Mouse (Mus musculus): ENCODE data around the gene Ptprd. TPM values are rescaled to one million over a fixed set of nuclear protein-coding genes. Genes with fewer than 3 reads are reported as not detected.
A peak's percentile ranks its signal among the peaks of the same experiment; 100 is the strongest.

Gene Ptprd
- polyA plus RNA-seq, 1 experiment from 2014 or later = 37.2 TPM

DNA sequence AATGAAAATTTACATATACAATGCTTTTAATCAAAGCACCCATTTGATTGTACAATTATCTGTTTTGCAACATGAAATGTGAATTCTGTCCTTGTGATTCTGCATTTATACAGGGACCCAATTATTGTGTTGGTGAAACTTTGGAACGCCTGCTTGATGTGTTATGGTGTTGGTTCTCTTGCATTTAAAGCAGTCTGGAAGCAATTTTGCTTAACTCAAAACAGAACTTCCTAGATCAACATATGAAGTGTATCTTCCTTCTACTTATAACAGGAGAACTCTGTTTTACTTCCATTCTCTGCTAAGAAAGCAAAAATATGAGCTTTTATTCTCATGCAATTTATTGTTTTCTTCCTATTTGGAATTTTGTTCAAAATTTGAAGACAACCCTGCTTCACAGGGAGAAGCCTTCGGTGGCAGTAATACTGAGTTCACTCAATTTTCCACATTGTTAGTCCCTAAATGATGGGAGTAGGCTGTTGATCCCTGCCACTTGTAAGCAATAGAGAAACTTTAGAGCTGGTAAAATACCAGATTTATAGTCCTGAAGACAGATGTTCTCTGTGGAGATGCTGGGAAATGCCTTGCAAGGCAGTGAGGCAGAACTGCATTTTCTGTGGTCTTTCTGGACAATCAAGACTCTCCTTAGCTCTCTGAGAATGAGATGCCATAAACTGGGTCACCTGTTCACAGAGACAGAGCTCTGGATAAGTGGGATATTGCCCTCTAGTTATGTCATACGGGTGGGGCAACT, 1234.5 kb downstream of the Ptprd start:
- peak overlapping the region; percentile 33; the same call in 1 of the 2 replicates for H3K27ac ChIP-seq
- H3K9me3 ChIP-seq = no peaks in the 10 kb centered on the region
- no peaks in the 10 kb centered on the region for H3K36me3 ChIP-seq
- no peak for ATAC-seq (ENCODE audit: insufficient number of reproducible peaks, insufficient read depth, low FRiP score, low TSS enrichment, low read depth)
- H3K9ac ChIP-seq = no peak overlapping the region
- peaks cover 9% of the 10 kb centered on the region for H3K4me1 ChIP-seq
- no peak overlapping the region for H3K4me3 ChIP-seq
- WGBS = 30% methylated on average over 3 of the region's 3 CpGs
- no peaks in the 10 kb centered on the region for H3K27me3 ChIP-seq
- no peak overlapping the region for H3K4me2 ChIP-seq

DNA sequence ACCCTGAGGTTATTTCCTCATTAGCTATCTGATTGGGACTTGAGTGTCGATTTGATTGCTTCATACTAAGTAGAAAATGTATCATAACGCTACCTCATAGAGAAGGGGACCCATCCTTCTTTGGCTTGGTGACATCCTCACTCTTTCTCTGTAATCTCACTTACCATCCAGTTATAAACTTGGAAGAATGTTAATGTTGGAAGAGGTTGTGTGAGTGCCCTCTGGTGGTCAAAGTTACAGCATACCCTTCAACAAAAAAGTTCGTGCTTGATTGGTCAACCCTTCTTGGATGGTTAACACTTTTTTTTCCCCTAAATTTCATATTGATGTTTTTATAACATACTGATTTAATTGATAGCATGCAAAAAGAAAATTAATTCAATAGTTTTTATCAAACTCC, 1263.5 kb downstream of the Ptprd start:
- no peak overlapping the region for H3K4me2 ChIP-seq
- no peak overlapping the region for H3K9ac ChIP-seq
- no peak overlapping the region for H3K27ac ChIP-seq
- no peaks in the 10 kb centered on the region for H3K36me3 ChIP-seq
- H3K27me3 ChIP-seq = no peaks in the 10 kb centered on the region
- no peaks in the 10 kb centered on the region for H3K9me3 ChIP-seq
- no peak for ATAC-seq (ENCODE audit: insufficient number of reproducible peaks, insufficient read depth, low FRiP score, low TSS enrichment, low read depth)
- H3K4me1 ChIP-seq = no peaks in the 10 kb centered on the region
- H3K4me3 ChIP-seq = no peak overlapping the region
- WGBS = 47% methylated on average over 3 of the region's 3 CpGs

DNA sequence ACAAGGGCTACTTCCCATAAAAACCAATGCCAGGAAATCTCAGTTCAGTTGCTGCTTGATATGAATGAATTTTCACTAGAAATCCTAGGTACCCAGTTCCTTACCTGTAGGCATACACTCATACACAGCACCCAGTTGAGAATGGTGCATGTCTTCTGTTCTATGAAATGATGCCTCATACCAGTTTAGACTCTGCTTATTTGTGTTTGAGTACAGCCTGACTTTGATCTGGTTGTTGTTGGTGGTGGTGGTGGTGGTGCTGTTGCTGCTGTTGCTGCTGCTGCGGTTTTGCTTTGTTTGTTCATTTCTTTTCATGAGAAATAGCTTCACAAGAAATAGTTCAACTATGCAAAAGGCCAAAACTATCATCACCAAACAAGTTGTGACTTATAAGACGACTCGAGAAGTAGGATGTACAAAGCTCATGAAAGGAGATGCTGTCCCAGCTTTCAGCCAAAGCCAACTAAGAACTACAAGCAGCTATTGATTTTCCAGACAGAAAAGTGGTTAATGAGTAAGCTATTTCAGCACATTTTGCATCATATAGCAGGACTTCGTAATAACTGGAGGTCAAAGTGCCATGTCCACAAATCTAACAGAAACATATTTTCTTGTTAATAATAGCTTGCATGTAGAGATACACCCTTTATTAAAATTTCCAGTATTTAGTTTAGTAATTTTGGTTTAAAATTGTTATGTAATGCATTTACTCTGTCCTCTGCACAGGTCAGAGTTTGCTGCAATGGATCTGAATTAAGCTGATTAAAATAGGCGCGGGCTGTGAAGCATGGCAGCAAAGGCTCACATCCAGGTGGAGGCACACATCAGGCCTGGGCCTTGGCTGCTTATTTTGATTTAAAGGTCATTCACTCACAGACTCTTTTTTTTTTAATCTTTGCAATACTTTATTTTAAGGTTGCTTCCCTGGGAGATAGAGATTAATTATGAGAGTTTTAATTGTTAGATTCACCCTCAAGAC, 1270.1 kb downstream of the Ptprd start:
- 84% methylated on average over 6 of the region's 6 CpGs for WGBS
- Histone ChIP-seq H3K27ac (no peak overlapping the region), H3K9me3 (no peaks in the 10 kb centered on the region), H3K4me3 (no peak overlapping the region), H3K4me2 (no peak overlapping the region), H3K9ac (no peak overlapping the region), H3K36me3 (no peaks in the 10 kb centered on the region), H3K4me1 (no peaks in the 10 kb centered on the region), H3K27me3 (no peaks in the 10 kb centered on the region)
- no peak for ATAC-seq (ENCODE audit: insufficient number of reproducible peaks, insufficient read depth, low FRiP score, low TSS enrichment, low read depth)

DNA sequence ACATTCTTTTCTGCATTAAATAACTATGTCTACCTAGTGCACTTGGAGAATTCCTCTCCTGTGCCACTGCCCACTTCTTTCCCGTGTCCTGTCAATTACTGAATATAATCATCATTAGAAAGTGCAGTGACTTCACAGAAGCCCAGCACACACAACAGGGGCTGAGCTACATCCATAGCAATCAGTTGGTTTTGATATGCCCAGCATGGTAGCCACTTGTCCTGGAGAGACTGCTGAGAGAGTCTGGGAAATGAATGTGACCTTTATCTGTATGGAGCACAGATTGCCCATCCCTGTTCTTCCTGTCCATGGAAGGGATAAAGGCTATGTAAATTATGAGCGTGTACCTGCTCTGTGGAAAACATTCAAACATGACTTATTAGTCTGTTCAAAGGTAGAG, 1280.2 kb downstream of the Ptprd start:
- H3K4me3 ChIP-seq = no peak overlapping the region
- ATAC-seq (ENCODE audit: insufficient number of reproducible peaks, insufficient read depth, low FRiP score, low TSS enrichment, low read depth) = no peak
- no peaks in the 10 kb centered on the region for H3K4me1 ChIP-seq
- no peaks in the 10 kb centered on the region for H3K9me3 ChIP-seq
- H3K9ac ChIP-seq = no peak overlapping the region
- no peaks in the 10 kb centered on the region for H3K36me3 ChIP-seq
- no peak overlapping the region for H3K4me2 ChIP-seq
- H3K27me3 ChIP-seq = no peaks in the 10 kb centered on the region
- no peak overlapping the region for H3K27ac ChIP-seq
- 74% methylated on average over 2 of the region's 2 CpGs for WGBS

DNA sequence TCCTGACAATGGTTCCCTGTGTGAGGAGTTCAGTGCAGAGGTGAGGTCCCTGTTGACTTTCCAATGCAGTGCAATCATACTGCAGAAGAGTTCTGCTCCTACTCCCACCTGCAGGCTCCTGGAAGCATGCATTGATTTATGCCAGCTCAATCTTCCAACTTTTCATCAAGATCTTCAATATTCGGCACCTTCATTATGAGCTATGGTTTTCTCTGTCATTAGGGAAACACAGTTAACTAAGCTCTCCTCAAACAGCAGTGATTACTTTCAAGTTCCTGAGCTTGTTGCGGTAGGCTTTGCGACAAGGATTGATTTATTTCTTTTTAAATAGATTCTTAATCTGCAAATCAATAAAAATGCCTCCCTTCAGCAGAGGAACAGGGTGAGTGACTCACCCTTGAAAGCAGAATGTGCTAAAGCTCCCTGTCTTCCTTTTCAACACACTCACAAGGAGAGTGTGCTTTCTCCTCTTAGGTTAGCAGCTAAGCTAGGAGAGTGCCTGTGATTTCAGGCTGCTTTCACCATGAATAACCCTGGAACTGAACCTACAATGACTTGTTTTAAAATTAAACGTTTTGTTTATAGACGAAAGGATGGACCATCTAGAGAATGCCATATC, 1298.1 kb downstream of the Ptprd start:
- Histone ChIP-seq H3K9me3 (no peaks in the 10 kb centered on the region), H3K4me3 (no peak overlapping the region), H3K4me2 (no peak overlapping the region), H3K4me1 (no peaks in the 10 kb centered on the region), H3K27ac (no peak overlapping the region), H3K9ac (no peak overlapping the region), H3K27me3 (no peaks in the 10 kb centered on the region), H3K36me3 (no peaks in the 10 kb centered on the region)
- 81% methylated on average over 5 of the region's 5 CpGs for WGBS
- ATAC-seq (ENCODE audit: insufficient number of reproducible peaks, insufficient read depth, low FRiP score, low TSS enrichment, low read depth) = no peak

DNA sequence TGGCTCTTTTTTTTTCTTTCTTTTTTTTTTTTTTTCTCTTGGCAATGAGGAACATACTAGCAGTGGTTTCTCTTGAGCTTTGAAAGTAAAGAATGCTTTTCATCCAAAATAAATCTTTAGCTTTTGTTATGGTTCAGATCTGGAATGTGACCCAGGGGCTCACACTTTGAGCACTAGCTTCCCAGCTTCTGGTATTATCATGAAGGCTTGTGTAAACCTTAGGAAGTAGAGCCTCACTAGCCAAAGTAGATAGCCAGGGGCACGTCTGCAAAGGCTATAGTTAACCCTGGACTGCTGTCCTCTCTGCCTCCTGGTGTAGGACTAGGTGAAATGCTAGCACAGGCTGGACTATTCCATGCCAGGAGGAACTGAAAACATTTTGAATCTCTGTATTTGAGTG, 1310.1 kb downstream of the Ptprd start:
- H3K9me3 ChIP-seq = no peaks in the 10 kb centered on the region
- no peak for ATAC-seq (ENCODE audit: insufficient number of reproducible peaks, insufficient read depth, low FRiP score, low TSS enrichment, low read depth)
- H3K36me3 ChIP-seq = no peaks in the 10 kb centered on the region
- H3K4me1 ChIP-seq = peaks cover 3% of the 10 kb centered on the region; the same call in 1 of the 2 replicates
- H3K4me3 ChIP-seq = no peak overlapping the region
- H3K27ac ChIP-seq = no peak overlapping the region
- H3K9ac ChIP-seq = no peak overlapping the region
- WGBS = 24% methylated on average over 1 of the region's 1 CpGs
- no peaks in the 10 kb centered on the region for H3K27me3 ChIP-seq
- H3K4me2 ChIP-seq = no peak overlapping the region

DNA sequence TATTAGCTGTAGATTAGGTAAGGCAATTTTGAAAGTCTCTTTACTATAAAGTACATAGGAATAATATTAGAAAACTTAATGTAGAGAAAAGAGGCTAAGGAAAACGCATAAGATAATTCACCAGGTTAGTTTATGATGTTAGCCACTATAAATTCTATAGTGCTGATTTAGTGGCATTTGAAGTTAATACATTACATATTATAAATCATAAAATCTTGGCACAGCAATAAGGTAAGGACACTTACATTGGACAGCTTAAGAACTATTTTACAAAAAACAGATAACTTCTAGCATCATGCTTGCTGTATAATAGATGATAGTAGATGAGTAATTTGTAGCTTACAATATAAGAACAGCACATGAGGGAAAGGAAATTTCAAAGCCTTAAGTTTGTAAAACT, 1322.1 kb downstream of the Ptprd start:
- Histone ChIP-seq H3K27me3 (no peaks in the 10 kb centered on the region), H3K9ac (no peak overlapping the region), H3K4me1 (no peaks in the 10 kb centered on the region), H3K27ac (no peak overlapping the region), H3K36me3 (no peaks in the 10 kb centered on the region), H3K4me3 (no peak overlapping the region), H3K9me3 (no peaks in the 10 kb centered on the region), H3K4me2 (no peak overlapping the region)
- 84% methylated on average over 1 of the region's 1 CpGs for WGBS
- ATAC-seq (ENCODE audit: insufficient number of reproducible peaks, insufficient read depth, low FRiP score, low TSS enrichment, low read depth) = no peak

DNA sequence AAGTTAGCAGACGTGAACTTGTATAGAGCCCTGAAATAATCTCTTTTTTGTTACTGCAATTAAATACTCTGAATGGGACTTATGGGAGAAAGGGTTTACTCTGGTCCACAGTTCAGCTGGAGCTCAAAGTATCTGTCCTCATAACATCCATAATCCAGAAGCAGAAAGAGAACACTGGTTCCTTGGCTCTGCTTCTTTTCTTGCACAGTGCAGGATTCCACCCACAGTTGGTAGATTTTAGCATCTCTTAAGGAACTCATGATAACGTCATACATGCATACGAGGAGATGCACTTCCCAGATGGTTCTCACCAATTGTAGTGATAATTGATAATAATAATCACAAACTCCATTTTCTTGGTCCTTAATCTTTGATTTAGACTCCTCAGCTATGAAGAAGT, 1330.2 kb downstream of the Ptprd start:
- Histone ChIP-seq H3K4me2 (no peak overlapping the region), H3K36me3 (no peaks in the 10 kb centered on the region), H3K9ac (no peak overlapping the region), H3K4me3 (no peak overlapping the region), H3K27ac (no peak overlapping the region), H3K27me3 (no peaks in the 10 kb centered on the region), H3K4me1 (no peaks in the 10 kb centered on the region), H3K9me3 (no peaks in the 10 kb centered on the region)
- no peak for ATAC-seq (ENCODE audit: insufficient number of reproducible peaks, insufficient read depth, low FRiP score, low TSS enrichment, low read depth)
- 71% methylated on average over 3 of the region's 3 CpGs for WGBS

DNA sequence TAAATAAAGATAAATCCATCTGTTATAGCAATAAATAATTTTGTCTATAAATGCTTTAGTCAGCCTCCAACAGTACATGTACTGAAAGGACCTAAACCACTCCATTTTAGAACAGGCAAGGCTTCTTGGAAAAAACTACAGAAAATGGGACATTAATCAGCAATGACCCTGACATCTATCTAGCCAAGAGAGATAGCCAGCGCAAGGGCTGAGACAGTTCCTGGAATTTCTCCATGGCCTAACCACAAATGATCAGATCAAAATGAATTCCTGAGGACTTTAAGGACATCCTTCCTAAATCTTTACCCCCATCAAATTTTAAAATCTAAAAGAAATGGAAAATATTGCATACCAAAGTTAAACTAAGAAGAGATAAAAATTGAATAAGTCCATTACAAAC, 1340.8 kb downstream of the Ptprd start:
- Histone ChIP-seq H3K36me3 (no peaks in the 10 kb centered on the region), H3K4me2 (no peak overlapping the region), H3K4me3 (no peak overlapping the region), H3K4me1 (no peaks in the 10 kb centered on the region), H3K9ac (no peak overlapping the region), H3K27me3 (no peaks in the 10 kb centered on the region), H3K9me3 (no peaks in the 10 kb centered on the region), H3K27ac (no peak overlapping the region)
- WGBS = 93% methylated on average over 1 of the region's 1 CpGs
- no peak for ATAC-seq (ENCODE audit: insufficient number of reproducible peaks, insufficient read depth, low FRiP score, low TSS enrichment, low read depth)

DNA sequence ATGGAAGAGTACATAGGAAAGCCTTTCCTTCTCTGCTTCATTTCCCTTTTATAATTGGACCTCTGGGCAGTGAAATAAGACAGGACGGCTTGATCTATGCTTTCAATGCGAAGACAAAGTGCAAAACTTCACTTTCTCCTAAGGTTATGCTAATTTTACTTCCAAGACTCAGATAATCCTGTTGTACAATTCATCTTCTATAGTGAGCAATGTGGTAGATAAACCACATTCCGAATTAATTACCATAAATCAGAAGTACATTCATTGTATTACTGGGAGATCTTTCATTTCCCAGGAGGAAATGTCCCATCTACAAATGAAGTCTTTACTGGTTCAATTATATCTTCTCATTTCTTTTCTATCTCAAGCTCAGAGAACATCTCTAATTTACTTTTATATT, 1346.2 kb downstream of the Ptprd start:
- no peak for ATAC-seq (ENCODE audit: insufficient number of reproducible peaks, insufficient read depth, low FRiP score, low TSS enrichment, low read depth)
- H3K36me3 ChIP-seq = no peaks in the 10 kb centered on the region
- no peaks in the 10 kb centered on the region for H3K27me3 ChIP-seq
- H3K27ac ChIP-seq = no peak overlapping the region
- no peak overlapping the region for H3K4me3 ChIP-seq
- H3K4me1 ChIP-seq = no peaks in the 10 kb centered on the region
- H3K4me2 ChIP-seq = no peak overlapping the region
- H3K9ac ChIP-seq = no peak overlapping the region
- H3K9me3 ChIP-seq = 0 out of 2 replicates have a peak, but pooled peaks cover 3% of the 10 kb centered on the region
- 86% methylated on average over 3 of the region's 3 CpGs for WGBS

DNA sequence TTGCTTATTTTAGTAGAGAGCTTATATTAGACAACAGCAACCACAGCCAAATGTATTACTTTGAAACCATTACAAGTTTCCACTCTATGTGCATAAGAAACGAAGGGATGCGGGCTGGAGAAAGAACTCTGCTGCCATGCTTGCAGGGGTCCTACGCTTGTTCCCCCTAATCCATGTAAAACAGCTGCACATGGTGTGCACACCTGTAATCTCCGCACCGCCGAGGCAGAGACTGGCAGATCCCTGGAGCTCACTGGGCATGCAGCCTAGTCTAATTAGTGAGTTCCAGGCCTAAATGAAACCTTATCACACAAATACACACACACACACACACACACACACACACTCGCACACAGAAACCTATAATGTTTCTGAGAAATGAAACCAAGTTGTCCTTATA, 1365.5 kb downstream of the Ptprd start:
- Histone ChIP-seq H3K27ac (no peak overlapping the region), H3K9me3 (no peaks in the 10 kb centered on the region), H3K9ac (no peak overlapping the region), H3K27me3 (no peaks in the 10 kb centered on the region), H3K4me1 (no peaks in the 10 kb centered on the region), H3K36me3 (no peaks in the 10 kb centered on the region), H3K4me2 (no peak overlapping the region), H3K4me3 (no peak overlapping the region)
- ATAC-seq (ENCODE audit: insufficient number of reproducible peaks, insufficient read depth, low FRiP score, low TSS enrichment, low read depth) = no peak
- 46% methylated on average over 7 of the region's 7 CpGs for WGBS

Data from embryonic facial prominence, embryonic 13.5 days (tissue).